Mouse (Mus musculus) hindlimb bud, embryonic 11.5 days (tissue): Measurements from ENCODE around the gene Aifm1.

Experiments
- DNase-seq: peaks from one replicate; pipeline ENCODE4 v3.0.0-alpha.2; 2012; ENCODE audit warnings: low read depth, low spot score; ENCODE audit errors: extremely low spot score

The Aifm1 gene

GRCm38 (mm10) chrX:48513166-48513807 is at the start of gene Aifm1:
Gene Aifm1 (minus strand): TSS chrX:48513563.
- peak; percentile 57 for DNase-seq

GRCm38 (mm10) chrX:48532175-48532574 is 18.8 kb upstream of the Aifm1 start:
- DNase-seq = peak; percentile 50

DNA sequence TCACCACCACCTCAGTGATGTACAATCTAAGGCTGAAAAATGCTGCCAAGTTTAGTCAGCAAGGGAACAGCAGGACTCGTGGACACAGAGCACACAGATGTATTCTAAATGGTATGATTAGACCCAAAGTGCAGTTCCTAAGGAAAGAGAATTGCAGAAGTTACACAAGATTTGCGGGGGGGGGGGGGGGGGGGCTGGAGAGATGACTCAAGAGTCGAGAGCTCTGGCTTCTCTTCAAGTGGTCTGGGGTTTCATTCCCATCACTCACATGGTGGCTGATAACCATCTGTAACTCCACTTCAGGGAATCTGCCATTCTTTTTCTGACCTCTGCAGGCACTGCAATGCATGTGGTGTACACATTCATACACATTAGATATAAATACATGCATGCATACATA is 13.1 kb upstream of the Aifm1 start:
- DNase-seq = no peak

- no peak for DNase-seq
Observed at GRCm38 (mm10) chrX:48525866-48526265, 12.5 kb upstream of the Aifm1 start.

DNA sequence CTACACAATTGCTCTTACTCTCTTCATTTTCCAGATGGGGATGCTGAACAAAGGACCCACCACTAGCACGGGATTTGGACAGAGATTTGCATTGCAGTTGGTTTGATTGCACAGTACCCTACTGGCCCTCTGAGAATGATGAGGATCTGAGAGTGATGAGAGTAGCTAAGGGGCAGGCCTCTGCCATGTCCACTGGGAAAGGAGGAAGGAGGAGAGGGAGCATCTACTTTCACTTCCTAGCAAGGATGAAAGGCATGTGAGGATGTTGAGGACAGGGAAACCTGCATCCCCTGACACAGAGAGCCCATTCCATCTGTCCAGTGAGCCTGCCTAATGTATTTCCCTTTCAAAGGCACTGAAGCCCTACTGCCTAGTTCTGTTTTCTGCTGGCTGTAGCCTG is 12.0 kb upstream of the Aifm1 start:
- no peak for DNase-seq

DNA sequence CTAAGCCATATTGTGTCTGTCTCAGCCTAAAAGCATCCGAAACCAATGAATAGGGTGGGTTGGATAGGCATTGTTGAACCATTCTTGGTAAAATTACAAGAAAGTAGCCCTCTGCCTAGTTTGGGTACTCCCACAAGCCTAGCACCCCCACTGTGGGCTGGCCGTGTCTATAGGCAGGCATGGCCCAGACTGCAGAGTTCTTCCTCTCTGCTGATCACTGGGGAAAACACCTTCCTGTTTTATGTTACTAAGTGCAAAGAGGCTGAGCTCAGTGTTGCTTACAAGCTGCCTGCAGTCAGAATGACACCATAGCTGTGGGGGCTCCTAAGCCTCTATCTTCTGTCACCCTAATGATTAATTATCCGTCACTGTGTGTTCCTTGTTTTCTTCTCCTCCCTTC is 10.1 kb upstream of the Aifm1 start:
- DNase-seq = no peak

- no peak for DNase-seq
Observed at GRCm38 (mm10) chrX:48521651-48522050, 8.3 kb upstream of the Aifm1 start.

DNA sequence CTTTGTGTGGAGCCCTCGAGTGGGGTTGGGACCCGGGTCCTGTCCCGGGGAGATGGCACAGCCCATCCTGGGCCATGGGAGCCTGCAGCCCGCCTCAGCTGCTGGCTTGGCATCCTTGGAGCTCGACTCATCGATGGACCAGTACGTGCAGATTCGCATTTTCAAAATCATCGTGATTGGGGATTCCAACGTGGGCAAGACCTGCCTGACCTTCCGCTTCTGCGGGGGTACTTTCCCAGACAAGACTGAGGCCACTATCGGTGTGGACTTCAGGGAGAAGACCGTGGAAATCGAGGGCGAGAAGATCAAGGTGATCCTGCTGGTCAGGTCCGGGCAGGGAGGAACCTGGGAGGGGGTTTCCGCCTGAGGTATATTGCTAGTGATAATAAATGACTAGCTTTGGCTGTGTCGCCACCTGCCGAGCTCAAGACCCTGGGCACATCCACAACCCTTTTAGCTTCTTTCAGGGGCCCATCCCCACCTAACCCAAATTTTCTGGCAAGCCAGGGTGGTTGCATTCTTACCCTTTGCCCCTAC is 6.3 kb upstream of the Aifm1 start:
- no peak for DNase-seq

DNA sequence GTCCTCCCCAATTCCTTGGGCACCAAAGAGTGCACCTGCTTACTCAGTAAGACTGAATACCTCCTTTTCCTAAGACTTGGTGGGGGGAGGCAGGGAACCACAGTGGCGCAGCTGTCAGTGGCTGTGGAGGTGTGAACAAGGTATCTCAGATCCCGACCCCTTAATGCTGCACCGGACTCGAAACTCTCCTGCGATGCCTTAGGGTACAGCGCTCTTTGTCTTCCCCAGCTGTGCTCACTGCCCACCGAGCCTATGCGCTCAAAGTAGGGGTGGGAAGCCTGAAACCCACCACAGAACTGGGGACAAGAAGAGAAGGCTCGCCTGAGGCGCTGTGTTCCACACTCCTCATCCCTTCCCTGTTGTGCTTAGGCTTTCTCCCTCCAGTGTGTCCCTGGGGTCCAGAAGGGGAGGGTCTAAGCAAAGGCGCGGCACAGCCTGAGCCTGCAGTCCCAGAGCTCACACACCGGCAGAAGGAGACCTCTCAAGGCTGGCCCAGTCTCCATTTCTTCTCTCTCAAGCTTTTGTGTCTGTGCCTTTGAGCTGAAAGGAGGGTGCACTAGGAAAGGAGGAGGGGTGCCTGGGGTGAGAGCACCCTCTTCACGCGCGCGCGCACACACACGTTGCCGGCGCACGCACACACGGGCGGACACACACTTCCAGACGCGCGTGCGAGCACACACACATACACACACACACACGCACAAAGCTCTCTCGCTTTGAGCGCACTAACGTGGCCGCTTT is 5.6 kb upstream of the Aifm1 start, which contains the start of gene Rab33a:
Gene Rab33a, plus strand, starts transcription at position 478 of the 741 bp plus-strand sequence.
- DNase-seq = no peak

DNA sequence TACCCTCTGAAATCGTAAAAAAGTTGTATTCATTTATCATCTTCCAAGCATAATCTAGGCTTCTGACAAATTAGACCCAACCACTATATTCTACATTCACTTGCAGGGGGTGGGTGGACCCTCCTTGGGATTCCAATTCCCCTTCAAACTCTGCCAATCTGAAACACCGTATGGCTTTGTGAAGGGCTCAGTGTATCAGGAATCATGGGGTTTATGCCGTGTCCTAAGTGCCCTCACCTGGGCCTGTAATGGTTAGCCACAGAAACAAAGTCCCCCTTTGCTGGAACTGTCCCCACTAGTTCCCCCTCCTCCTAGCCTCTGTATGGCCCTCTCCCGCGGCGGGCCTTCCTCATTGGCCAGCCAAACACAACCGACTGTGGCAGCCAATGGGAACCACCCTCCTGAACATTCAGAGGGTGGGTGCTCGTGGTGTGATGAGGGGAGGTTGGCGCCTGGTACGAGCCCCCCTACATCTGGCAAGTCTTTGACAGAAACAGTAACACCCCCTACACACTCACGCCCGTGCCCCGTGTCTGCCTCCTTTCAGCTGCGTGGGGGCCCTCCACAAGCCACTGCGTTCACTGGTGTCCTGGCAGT is 4.9 kb upstream of the Aifm1 start:
- DNase-seq = no peak

GRCm38 (mm10) chrX:48513824-48514223 is 461 bp upstream of the Aifm1 start:
- no peak for DNase-seq

DNA sequence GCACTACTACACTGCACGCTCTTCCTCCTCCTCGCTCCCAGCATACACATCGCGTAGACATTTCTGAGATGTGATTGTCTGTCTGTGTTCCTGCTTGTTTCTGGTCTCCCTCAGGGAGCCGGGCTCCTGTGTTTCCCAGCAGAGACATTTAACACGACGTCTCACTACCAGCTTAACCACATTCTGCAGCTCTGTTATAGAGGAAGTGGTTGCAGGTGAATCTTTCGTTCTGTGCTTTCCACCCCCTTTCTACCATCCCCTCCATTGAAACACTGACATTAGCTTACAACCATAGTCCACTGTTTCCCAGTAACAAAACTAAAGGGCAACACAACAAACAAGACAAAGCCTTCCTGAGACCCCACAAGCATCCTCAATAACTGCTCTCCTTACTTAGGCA is 19.6 kb downstream of the Aifm1 start:
- no peak for DNase-seq

DNA sequence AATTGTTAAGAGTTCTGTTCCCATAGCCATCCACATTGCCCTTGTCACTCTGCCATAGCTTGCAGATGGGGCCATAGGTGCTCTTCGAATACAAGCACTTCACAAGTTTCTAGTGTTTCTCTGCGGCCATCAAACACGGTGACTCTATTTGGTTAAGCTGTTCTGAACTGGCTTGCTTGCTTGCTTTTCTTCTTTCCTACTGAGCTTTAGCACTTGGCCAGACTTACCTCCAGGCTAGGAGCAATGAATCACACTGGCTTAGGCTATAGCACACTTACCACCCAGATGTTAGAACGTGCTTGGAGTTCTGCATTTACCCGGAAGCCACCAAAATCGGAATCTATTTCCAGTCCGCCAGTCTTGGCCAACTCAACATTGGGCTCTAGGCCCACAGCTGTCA is 31.7 kb downstream of the Aifm1 start:
- DNase-seq = no peak

GRCm38 (mm10) chrX:48481095-48481494 is 32.3 kb downstream of the Aifm1 start:
- no peak for DNase-seq

DNA sequence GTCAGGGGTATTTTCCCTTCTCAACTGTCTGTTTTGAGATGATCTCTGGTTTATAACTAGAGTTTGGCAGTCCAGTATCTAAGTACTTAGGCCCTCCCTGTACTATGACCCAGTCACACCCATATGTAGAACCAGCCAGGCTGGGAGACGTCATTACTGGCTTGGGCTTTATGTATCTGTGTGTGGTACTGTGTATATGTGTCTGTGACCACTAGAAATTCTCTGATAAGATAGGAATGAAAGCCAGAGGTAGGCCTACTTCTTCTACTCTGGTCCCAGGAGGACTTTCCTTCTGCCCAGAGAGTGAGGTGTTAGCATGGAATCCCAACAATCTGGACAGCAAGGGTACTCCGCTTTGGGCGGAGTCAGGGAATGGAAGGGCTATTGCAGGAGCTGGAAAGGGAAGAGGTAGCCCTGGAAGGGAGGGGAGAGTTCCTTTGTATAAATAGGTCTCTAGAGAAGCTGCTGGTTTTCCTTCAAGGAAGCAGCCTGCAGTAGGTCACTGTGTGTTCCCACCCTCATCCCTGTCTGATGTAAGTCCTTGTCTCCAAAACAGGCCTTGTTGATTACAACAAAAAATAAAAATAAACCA is 45.9 kb downstream of the Aifm1 start:
- DNase-seq = no peak

GRCm38 (mm10) chrX:48466174-48466573 is 47.2 kb downstream of the Aifm1 start:
- no peak for DNase-seq

DNA sequence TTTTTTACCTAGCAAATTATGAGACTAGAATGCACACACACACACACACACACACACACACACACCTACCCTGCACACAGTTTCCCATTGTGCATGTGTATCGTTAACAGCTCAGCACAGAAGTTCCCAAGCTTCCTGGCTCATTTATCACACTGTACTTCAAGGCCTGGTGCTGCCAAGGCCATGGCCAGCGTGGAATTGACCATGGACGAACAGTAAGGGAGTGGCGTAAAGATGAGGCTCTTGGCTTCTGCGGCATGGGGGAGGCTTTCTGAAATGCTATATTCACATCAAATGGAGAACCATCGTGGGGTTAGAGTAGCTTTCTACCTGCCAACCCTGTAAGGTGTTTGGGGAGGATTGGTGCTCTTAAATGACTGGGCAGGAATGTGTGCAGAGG is 48.9 kb downstream of the Aifm1 start:
- no peak for DNase-seq

DNA sequence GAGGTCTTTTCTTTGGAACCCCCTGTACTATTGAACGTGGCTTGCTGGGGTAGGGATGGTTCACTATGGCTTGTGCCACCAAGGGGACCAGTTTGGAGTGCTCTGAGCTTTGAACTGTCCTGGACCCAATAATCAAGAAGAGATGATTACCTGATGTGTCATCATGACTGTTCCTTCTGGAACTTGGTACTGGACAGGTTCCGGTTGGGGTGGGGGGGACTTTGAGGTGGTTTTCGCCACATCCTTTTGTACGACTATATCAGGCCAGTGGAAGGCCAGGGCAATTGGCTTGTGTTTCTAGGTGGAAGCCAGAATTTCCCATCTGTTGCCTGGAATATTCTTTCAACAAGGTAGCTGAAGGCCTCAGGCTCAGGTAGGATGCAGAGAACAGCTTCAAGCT is 49.7 kb downstream of the Aifm1 start:
- no peak for DNase-seq

DNA sequence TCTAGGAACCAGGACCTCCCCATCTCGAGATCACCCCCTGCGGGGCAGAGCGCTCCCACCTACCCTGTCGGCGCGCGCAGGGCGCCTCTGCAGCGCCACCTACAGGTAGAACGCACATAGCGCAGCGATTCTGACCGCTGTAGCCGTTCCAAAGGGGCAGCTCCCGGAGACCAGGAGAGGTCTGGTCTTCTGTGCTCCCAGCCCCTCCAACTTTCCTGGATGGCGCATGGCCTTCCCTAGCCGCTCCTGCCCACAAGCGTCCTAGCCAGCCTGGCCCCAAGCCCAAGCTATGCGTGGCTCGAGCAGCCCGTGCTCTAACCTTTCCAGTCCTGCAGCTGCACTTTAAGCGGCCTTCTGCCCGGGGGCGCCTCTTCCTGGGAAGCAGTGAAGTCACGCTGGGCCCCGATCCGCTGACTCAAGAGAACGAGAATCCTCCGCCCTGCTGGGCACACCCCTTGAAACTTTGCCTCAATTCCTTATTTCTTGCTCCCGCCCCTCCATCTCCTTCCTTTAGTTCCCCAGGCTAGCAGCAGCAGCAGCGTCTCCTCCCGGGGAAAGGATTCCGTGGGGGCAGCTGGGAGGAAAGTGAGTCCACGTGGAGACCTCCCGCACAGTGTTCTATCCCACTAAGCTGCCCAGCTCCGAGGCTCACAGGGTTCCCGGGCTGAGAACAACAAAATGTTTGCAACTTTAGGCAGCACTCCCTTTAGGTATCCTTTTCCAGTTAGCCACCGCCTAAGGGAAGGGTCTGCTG is 50.4 kb downstream of the Aifm1 start, which contains the start of gene Elf4:
Gene Elf4, minus strand, starts transcription at position 379 of the 754 bp plus-strand sequence.
- DNase-seq = peak; percentile 41

- no peak for DNase-seq
Observed at GRCm38 (mm10) chrX:48462297-48462696, 51.1 kb downstream of the Aifm1 start.

DNA sequence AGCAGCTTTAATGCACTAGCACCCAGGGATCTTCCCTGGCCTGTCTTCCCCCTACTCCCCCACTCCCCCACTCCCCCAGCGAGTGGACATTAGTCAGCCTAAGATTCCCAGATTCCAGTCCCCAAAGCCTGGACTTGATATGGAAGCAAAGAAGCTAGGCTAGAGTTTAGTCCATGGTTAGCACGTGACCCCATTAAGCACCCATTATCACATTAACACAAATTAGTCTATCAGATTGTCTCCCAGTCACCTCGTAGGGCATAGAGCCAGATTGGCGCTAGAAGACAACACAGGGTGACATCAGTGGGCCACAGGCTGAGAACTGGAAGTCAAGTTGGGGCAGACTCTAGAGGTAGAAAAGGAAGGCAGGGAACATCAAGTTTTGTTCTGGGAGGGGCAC is 52.4 kb downstream of the Aifm1 start:
- no peak for DNase-seq
